Mouse (Mus musculus): ENCODE results near the gene Txndc15.
A peak's percentile ranks its signal among the peaks of the same experiment; 100 is the strongest.
"Not testable (repeated sequence)": the region's sequence is repeated elsewhere in the genome, so short reads cannot be mapped to it uniquely, and the experiment has no call there.

Gene Txndc15

DNA sequence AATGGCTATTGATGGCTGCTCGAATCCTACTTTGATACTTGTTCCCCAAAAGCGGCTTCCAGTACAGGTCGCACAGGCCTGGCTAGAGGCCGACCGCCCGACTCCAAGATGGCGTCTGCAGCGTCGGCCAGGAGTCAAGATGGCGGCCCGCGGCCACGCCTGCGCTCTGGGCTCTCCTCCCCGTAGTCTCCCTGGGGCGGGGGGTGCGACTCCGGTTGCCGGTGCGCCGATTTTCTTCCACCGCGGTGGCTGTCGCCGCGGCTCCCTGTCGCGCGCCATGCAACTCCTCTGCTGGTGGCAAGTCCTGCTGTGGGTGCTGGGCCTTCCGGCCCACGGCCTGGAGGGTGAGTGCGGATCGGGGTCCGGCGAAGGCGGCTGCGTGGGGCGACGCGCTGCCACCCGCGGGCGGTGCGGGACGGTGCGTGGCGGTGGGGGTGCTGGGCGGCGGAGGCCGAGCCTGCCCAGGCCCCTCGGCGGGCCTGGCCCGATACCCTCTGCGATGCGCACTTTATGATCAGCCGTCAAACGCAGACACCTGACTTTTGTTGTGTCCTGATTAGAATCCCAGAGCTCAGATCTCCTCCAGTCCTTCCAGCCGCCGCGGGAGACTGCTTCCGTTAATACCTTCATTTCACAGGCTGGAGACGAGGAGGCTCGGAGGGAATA, at the start of gene Txndc15:
Gene Txndc15 (plus strand): TSS at position 150 of the 666 bp plus-strand sequence.
- no peak for DNase-seq (ENCODE audit: low read depth, low spot score)

- no peak for DNase-seq (ENCODE audit: low read depth, low spot score)
These were observed 45.9 kb upstream of the Txndc15 start for GRCm38 (mm10) chr13:55668550-55668949.

DNA sequence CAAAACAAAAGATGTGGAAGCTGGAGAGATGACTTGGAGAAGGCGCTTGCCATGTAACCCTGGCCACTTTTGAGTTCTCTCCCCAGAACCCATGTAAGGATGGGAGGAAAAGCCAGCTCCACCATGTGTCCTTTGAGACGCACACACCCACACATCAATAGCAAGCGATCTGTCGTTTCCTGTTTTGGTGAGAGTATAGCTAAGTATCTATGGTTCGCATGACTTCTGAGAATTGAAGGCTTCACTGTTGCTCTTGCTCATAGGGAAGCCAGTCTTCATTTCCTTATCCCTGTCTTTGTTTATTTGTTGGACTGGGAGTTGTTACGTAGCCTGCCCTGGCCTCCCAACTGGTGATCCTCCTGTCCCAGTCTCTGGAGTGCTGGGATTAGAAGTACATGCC, 41.7 kb upstream of the Txndc15 start:
- no peak for DNase-seq (ENCODE audit: low read depth, low spot score)

GRCm38 (mm10) chr13:55677364-55677763, 37.1 kb upstream of the Txndc15 start:
- DNase-seq (ENCODE audit: low read depth, low spot score): no peak

DNA sequence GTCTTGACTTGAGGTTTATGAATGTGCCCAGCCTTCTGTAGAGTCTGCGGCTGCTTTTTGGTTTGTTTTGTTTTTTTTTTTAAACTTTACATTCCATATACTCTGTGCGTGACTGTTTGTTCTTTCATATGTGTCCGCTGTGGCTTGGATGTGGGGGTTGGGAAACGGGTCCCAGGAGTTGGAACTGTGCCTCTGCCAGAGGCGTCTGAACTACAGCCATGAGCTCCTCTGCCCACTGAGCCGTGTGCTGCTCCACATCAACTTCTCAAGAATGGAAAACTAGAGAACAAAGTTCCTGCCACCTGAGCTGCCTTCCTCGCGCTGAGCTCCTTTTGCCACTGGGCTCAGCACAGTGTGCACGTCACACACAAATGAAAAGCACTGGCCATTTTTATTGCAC, 32.2 kb upstream of the Txndc15 start:
- DNase-seq (ENCODE audit: low read depth, low spot score): no peak

- DNase-seq (ENCODE audit: low read depth, low spot score): no peak
These were observed 30.9 kb upstream of the Txndc15 start for GRCm38 (mm10) chr13:55683581-55683980.

DNA sequence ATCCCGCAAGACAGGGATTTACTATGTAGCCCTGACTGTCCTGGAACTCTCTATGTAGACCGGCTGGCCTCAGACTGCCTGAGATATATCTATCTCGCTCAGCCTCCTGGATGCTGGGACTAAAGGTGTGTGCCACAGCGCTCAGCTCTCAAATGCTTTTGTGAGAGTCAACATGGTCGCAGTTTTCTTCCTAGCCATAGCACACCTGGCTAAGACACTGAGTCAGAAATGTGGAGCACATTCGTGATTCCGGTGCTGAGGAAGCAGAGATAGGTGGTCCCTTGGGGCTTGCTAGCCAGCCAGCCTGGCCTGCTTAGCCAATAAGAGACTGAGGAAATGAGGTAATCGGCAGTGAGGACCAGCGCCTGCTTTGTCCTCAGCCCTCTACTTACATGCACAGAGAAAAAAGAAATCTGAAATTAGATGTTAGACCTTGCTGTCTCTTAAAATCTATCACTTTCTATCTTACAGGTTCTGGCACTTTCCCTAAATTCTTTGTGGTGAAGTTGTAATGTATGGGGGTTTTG, 28.3 kb upstream of the Txndc15 start:
- DNase-seq (ENCODE audit: low read depth, low spot score): no peak

- DNase-seq (ENCODE audit: low read depth, low spot score): no peak
These were observed 26.4 kb upstream of the Txndc15 start for GRCm38 (mm10) chr13:55687927-55688602.

DNA sequence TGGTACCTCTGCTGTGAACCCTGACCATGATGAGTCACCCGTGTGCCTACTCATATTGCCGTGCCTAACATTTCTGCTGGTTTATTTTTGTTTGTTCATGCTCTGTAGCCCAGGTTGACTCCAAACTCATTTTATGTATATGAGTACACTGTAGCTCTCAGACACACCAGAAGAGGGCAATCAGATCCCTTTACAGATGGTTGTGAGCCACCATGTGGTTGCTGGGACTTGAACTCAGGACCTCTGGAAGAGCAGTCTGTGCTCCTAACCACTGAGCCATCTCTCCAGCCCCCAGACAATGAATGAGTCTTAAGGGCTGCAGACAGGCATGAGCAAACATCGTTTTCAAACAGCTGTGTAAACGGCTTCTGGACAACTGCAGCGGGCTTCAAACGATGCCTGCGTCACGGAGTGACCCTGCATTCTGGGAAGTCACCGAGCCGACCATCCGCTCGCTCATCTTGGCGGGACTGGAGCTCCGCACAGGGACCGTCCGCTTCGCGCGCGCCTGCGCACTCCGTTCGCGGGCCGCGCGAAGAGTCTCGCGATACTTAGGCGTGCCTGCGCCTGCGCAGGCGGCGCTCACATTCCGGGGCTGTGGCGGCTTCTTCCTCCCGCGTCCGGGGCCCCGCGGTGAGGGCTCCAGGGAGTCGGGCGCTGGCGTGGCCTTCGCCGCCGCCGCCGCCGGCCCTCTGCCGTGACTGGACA, 21.8 kb upstream of the Txndc15 start, which contains the start of gene B230219D22Rik:
Gene B230219D22Rik (plus strand): TSS at position 590 of the 708 bp plus-strand sequence.
- DNase-seq (ENCODE audit: low read depth, low spot score): peak; percentile 90

GRCm38 (mm10) chr13:55693243-55693721, 21.2 kb upstream of the Txndc15 start:
- DNase-seq (ENCODE audit: low read depth, low spot score): no peak

GRCm38 (mm10) chr13:55694110-55694509, 20.3 kb upstream of the Txndc15 start:
- DNase-seq (ENCODE audit: low read depth, low spot score): no peak

GRCm38 (mm10) chr13:55695989-55696388, 18.5 kb upstream of the Txndc15 start:
- DNase-seq (ENCODE audit: low read depth, low spot score): not testable (repeated sequence)

- DNase-seq (ENCODE audit: low read depth, low spot score): no peak
These were observed 10.1 kb upstream of the Txndc15 start for GRCm38 (mm10) chr13:55704301-55704700.

DNA sequence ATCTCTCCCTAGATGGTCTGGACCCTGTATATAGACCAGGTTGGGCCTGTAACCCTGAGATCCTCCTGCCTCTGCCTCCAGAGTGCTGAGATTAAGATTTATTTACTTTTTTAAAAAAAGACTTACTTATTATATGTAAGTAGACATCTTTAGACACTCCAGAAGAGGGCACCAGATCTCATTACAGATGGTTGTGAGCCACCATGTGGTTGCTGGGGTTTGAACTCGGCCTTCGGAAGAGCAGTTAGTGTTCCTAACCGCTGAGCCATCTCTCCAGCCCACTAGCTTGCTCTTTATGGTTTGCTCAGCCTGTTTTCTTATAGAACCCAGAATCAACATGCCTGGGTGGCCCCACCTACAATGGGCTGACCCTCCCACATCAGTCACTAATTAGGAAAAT, 1.6 kb upstream of the Txndc15 start:
- no peak for DNase-seq (ENCODE audit: low read depth, low spot score)

DNA sequence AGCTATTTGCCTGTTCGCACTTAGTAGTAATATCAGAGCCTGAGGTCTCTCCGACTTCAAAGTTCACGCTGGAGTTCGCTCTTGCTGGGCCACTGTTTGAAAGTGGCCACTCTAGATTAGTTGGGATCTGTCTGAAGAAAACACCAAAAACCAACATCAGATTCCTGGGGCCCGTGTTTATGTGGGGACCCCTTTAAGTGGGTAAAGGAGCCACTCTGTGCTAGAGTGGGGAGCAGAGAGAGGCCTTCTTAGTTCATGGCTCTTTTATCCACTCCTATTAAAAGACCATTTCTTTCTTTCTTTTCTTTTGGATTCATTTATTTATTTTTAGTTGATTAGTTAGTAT, 690 bp downstream of the Txndc15 start:
- DNase-seq (ENCODE audit: low read depth, low spot score): no peak

GRCm38 (mm10) chr13:55715908-55716510, 1.6 kb downstream of the Txndc15 start:
- no peak for DNase-seq (ENCODE audit: low read depth, low spot score)

DNA sequence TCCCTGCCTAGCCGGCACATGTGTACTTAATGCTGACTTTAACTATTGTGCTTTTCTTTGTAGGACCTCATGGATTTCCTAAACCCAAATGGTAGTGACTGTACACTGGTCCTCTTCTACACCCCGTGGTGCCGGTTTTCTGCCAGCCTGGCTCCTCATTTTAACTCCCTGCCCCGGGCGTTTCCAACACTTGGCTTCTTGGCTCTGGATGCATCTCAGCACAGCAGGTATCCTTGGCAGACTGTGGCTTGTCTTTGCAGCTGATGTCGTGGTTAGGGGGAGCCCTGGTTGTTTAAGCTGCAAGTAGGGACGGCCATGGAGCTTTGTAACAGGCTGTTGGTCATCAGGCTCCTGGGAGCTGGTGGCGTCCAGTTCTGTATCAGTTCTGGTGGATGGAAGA, 7.1 kb downstream of the Txndc15 start:
- DNase-seq (ENCODE audit: low read depth, low spot score): no peak

DNA sequence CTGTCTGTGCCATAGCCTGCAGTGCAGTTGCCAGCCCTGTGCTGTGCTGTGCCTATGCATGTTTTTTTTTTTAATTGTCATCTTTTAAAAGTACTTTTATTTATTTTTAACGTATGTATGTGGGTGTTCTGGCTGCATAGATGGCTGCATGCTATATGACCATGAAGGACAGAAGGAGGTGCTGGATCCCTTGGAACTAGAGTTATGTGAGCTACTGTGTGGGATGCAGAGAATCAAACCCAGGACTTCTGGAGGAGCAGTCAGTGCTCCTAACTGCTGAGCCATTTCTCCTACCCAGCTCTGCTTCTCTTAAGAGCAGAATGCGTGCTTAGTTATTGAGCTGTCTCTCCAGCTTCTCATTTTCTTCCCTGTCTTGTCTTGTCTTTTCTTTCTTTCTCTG, 7.5 kb downstream of the Txndc15 start:
- DNase-seq (ENCODE audit: low read depth, low spot score): no peak

- no peak for DNase-seq (ENCODE audit: low read depth, low spot score)
These were observed 12.2 kb downstream of the Txndc15 start for GRCm38 (mm10) chr13:55726598-55727119.

GRCm38 (mm10) chr13:55727120-55727838, 12.8 kb downstream of the Txndc15 start, which contains the start of gene Pcbd2:
Gene Pcbd2 (plus strand): TSS chr13:55727368.
- no peak for DNase-seq (ENCODE audit: low read depth, low spot score)

GRCm38 (mm10) chr13:55727839-55728238, 13.4 kb downstream of the Txndc15 start:
- no peak for DNase-seq (ENCODE audit: low read depth, low spot score)

Data from WW6 (cell line).